Mouse (Mus musculus): Measurements from ENCODE around the gene Smdt1.

DNA sequence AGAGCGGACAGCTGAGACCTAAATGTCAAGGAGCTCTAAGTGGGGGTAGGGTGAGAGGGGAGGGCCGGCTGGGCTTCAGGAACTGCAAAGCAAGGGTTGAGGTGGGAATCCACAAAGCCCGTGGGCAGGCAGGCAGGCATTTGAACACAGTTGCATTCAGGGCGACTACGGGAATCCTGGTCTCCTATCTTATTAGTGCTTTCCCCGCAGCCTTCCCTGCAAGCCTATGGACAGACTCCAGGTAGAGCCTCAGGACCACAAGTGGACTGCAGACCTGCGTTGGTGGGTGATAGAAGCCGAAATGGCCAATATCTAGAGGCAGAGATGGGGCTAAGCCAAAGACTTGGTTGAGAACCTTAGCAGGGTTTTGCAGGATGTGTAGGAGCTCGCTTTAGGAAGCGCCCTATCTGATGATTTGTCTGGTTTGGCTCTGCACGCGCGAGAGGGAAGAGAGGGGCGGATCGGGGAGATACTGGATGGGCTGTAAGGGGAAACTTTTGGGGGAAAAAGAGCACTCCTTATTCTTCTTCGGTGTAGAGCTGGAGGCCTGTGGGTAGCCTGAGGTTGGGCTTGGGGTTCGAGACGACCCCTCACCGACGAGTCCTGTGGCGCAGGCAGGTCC lies 1.8 kb downstream of the Smdt1 start:
- TF ChIP-seq CTCF (IDR thresholded peaks at IDR 0.05; ENCODE audit: control insufficient read depth, insufficient read depth, insufficient read length) (no peak), USF1 (IDR thresholded peaks at IDR 0.05; ENCODE audit: low read depth) (no peak)

Measured in C2C12 (cell line).